Mouse (Mus musculus): Measurements from ENCODE around the gene Prdm16. TPM values are rescaled to one million over a fixed set of nuclear protein-coding genes. Genes with fewer than 3 reads are reported as not detected.
A peak's percentile ranks its signal among the peaks of the same experiment; 100 is the strongest.

Prdm16 gene
- polyA plus RNA-seq, 2 experiments from 2014 or later, result 0.41 to 4.1 TPM

- no peak for ATAC-seq
Observed at GRCm38 (mm10) chr4:154328836-154329235, 307.8 kb downstream of the Prdm16 start.

GRCm38 (mm10) chr4:154328431-154328830, 308.2 kb downstream of the Prdm16 start:
- no peak for ATAC-seq

GRCm38 (mm10) chr4:154325410-154325809, 311.3 kb downstream of the Prdm16 start:
- ATAC-seq, result no peak

- ATAC-seq, result no peak
Observed at GRCm38 (mm10) chr4:154313622-154313967, 323.1 kb downstream of the Prdm16 start.

- no peak for ATAC-seq
Observed at GRCm38 (mm10) chr4:154312935-154313621, 323.6 kb downstream of the Prdm16 start.

- ATAC-seq, result no peak
Observed at GRCm38 (mm10) chr4:154312143-154312812, 324.4 kb downstream of the Prdm16 start.

- no peak for ATAC-seq
Observed at GRCm38 (mm10) chr4:154310576-154311262, 326.0 kb downstream of the Prdm16 start.

- ATAC-seq, result no peak
Observed at GRCm38 (mm10) chr4:154309131-154309530, 327.5 kb downstream of the Prdm16 start.

- ATAC-seq, result peak; percentile 26
Observed at GRCm38 (mm10) chr4:154301466-154301881, 335.2 kb downstream of the Prdm16 start, which contains the start of gene Arhgef16. TSS of gene Arhgef16 (minus strand) at chr4:154301676.

- ATAC-seq, result peak; percentile 28
Observed at GRCm38 (mm10) chr4:154299541-154300271, 337.0 kb downstream of the Prdm16 start.

GRCm38 (mm10) chr4:154297761-154298160, 338.9 kb downstream of the Prdm16 start:
- ATAC-seq, result peak; percentile 68

GRCm38 (mm10) chr4:154294262-154294731, 342.4 kb downstream of the Prdm16 start:
- ATAC-seq, result no peak

GRCm38 (mm10) chr4:154293735-154294201, 342.9 kb downstream of the Prdm16 start:
- no peak for ATAC-seq

GRCm38 (mm10) chr4:154283671-154284070, 353.0 kb downstream of the Prdm16 start:
- no peak for ATAC-seq

- ATAC-seq, result no peak
Observed at GRCm38 (mm10) chr4:154279481-154279880, 357.2 kb downstream of the Prdm16 start.

- ATAC-seq, result no peak
Observed at GRCm38 (mm10) chr4:154273000-154273399, 363.7 kb downstream of the Prdm16 start.

GRCm38 (mm10) chr4:154269520-154269919, 367.2 kb downstream of the Prdm16 start:
- ATAC-seq, result no peak

GRCm38 (mm10) chr4:154267511-154267910, 369.2 kb downstream of the Prdm16 start:
- ATAC-seq, result no peak
